Mouse (Mus musculus) colon, adult 2 months (tissue): ENCODE results near the gene Defb9. TPM values are rescaled to one million over a fixed set of nuclear protein-coding genes. Genes with fewer than 3 reads are reported as not detected.

Source experiments
- polyA plus RNA-seq: library from polyadenylated mRNA; depleted of rRNA; stranded (reverse); fragments of >200 nt; gene quantifications from 2 replicates; pipeline ENCODE4 v1.2.3, GENCODE M21; 2012; rRNA removed

Defb9 gene
- not detected in 2 replicates for polyA plus RNA-seq

DNA sequence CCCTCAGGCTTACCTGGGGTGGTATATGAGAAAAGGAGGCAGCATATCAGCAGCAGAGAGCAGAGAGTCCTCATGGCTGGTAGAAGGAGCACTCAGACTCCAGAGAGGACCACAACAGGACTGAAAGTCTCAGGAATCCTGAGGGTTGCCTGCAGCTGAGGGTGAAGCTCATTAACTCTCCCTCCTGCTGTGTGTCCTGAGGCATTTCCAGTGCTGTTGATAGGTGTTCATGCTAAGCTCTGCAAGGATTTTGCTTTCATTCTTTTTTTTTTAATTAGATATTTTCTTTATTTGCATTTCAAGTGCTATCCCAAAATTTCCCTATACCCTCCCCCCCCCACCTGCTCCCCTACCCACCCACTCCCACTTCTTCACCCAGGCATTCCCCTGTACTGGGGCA is at the start of gene Defb9:
Defb9 (minus strand) TSS at position 101 of the 400 bp plus-strand sequence.

DNA sequence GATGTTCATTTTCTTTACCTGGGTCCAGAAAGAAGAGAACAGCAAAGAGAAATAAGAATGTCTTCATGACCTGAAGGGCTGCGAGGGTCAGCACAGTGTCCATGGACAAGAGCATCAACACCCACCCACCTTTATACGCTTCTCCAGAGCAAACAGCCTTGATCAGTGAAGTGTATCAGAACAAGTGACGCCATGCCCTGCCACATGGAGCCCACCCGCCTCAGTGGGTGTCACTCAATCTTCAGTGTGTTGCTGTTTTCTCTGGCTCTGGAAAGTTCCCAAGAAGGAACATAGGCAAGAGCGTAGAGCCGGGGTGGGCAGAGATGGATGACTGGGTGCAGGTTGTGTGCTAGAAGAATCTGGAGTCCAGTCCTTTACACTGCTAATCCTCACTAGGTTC is 47.4 kb upstream of the Defb9 start, which contains the start of gene Defb15:
Defb15 (minus strand) TSS at position 101 of the 400 bp plus-strand sequence.

DNA sequence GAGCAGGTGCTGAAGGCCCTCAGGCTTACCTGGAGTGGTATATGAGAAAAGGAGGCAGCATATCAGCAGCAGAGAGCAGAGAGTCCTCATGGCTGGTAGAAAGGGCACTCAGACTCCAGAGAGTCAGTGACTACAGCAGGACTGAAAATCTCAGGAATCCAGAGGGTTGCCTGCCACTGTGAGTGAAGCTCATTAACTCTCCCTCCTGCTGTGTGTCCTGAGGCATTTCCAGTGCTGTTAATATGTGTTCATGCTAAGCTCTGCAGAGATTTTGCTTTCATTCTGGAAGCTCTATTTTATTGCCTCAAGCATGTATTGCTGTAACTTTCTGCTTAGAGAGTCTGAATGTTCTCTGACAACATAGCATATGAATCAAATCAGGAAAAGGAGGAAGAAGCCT is 21.1 kb upstream of the Defb9 start, which contains the start of gene Defb11:
Defb11 (minus strand) TSS at position 123 of the 400 bp plus-strand sequence.

DNA sequence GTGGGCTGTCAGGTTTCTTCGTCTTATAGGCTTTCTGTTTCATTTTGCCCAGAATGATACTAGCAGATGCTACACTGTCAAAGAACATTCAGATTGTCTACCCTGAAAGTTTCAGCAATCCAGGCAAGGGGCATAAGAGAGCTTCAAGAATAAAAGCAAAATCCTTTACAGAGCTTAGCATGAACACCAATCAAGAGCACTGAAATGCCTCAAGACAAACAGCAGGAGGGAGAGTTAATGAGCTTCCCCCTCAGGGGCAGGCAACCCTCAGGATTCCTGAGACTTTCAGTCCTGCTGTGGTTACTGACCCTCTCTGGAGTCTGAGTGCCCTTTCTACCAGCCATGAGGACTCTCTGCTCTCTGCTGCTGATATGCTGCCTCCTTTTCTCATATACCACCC is 26.6 kb downstream of the Defb9 start, which contains the start of gene Defb10:
Defb10 (plus strand) TSS at position 316 of the 400 bp plus-strand sequence.

Other genes with a start within 250 kb of the Defb9 start
- gene Defa17, start 229.6 kb downstream of the Defb9 start, polyA plus RNA-seq: not detected in 2 replicates
- gene Defa34, start 219.6 kb downstream of the Defb9 start, polyA plus RNA-seq: not detected in 2 replicates
- not detected in 2 replicates for gene AY761184, start 181.8 kb downstream of the Defb9 start, polyA plus RNA-seq
- gene Defa24, start 150.9 kb downstream of the Defb9 start, polyA plus RNA-seq: not detected in 2 replicates
- not detected in 2 replicates for gene Defb50, start 61.9 kb downstream of the Defb9 start, polyA plus RNA-seq
- gene Defb2, start 45.5 kb downstream of the Defb9 start, polyA plus RNA-seq: not detected in 2 replicates
- not detected in 2 replicates for gene Defb10, start 26.5 kb downstream of the Defb9 start, polyA plus RNA-seq
- gene Defb11, start 21.0 kb upstream of the Defb9 start, polyA plus RNA-seq: not detected in 2 replicates
- gene Defb15, start 47.3 kb upstream of the Defb9 start, polyA plus RNA-seq: not detected in 2 replicates
- gene Defb35, start 52.9 kb upstream of the Defb9 start, polyA plus RNA-seq: not detected in 2 replicates
- gene Defb13, start 61.3 kb upstream of the Defb9 start, polyA plus RNA-seq: not detected in 2 replicates
- not detected in 2 replicates for gene Fam90a1a, start 73.3 kb upstream of the Defb9 start, polyA plus RNA-seq
- gene Ccdc70, start 84.4 kb upstream of the Defb9 start, polyA plus RNA-seq: not detected in 2 replicates
- gene Atp7b, start 174.9 kb upstream of the Defb9 start, polyA plus RNA-seq: 0.35 and 0.44 TPM in 2 replicates
- 1.5 and 1.6 TPM in 2 replicates for gene Alg11, start 175.3 kb upstream of the Defb9 start, polyA plus RNA-seq
- gene Nek5, start 239.6 kb upstream of the Defb9 start, polyA plus RNA-seq: 0.21 and 0.65 TPM in 2 replicates